ENCODE assay signal across 17 mouse cellular contexts in the genomic region with DNA sequence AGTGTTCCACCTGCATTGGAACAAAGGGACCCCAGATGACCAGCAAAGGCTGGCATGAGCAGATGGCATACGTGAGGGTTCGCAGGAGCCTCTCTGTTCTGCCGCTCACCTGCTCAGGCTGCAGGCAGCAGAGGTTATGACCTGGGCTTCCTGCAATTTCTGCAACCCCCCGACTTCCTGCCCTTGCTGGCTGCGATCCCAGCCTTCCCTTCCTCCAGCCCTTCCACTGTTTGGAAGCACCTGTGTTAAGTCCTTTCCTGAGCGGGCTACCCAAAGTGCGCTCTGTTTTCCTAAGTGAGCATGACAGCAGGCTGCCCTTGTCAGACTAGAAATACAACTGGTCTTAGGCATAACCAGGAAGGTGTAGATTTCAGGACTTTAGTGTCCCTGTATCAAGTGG. TPM values are rescaled to one million over a fixed set of nuclear protein-coding genes. Genes with fewer than 3 reads are reported as not detected.
DNase-seq lines count a peak whose midpoint lies in the region; ATAC-seq lines count a peak whose summit lies in the region.
"Had no signal": no experiment of that assay in that cellular context is flagged by ENCODE, and none has a peak within 500 bp of the region (broad histone marks: within the 10 kb centered on the region; RNA-seq: fewer than 3 reads in every experiment).

No protein-coding gene starts in this region.

- DNase-seq in kidney, postnatal 10 days, result peak; percentile 62
- no peak for DNase-seq in kidney, adult 9 months
- DNase-seq in embryonic facial prominence, embryonic 10.5 days (ENCODE audit: low spot score), result peak; percentile 29
- no peak for DNase-seq in liver, embryonic 11.5 days (ENCODE audit: low spot score)
- no peak for DNase-seq in ovary, postnatal 10 days (ENCODE audit: low spot score)
- DNase-seq in cerebellum, adult 9-11 months, result no peak
- DNase-seq: cerebellum, adult 18-20 months; kidney, adult 18-20 months; layer of hippocampus, adult 9-11 months; right cerebral cortex, adult 18-20 months; thymus, adult 2 months had no signal

- WGBS in embryonic facial prominence, embryonic 10.5 days, result 69% methylated on average over 7 of the region's 7 CpGs
- 62% methylated on average over 7 of the region's 7 CpGs for whole genome bisulfite sequencing in embryonic facial prominence, embryonic 15.5 days
- WGBS in liver, embryonic 11.5 days, result 77% methylated on average over 7 of the region's 7 CpGs

- no peaks in the 10 kb centered on the region for H3K27me3 ChIP-seq in embryonic facial prominence, embryonic 10.5 days (replicated peaks; ENCODE audit: low read depth, poor library complexity, severe bottlenecking)
- H3K27me3 ChIP-seq in embryonic facial prominence, embryonic 15.5 days, result no peaks in the 10 kb centered on the region
- no peaks in the 10 kb centered on the region for H3K27me3 ChIP-seq in liver, embryonic 11.5 days (replicated peaks; ENCODE audit: control insufficient read depth, insufficient read depth, low read length)
- H3K27me3 ChIP-seq: CH12.LX; hindbrain, embryonic 13.5 days; liver, embryonic 15.5 days had no signal

- H3K9me3 ChIP-seq in embryonic facial prominence, embryonic 10.5 days, result no peaks in the 10 kb centered on the region
- H3K9me3 ChIP-seq in embryonic facial prominence, embryonic 15.5 days (replicated peaks), result no peaks in the 10 kb centered on the region
- no peaks in the 10 kb centered on the region; the same call in 1 of the 2 replicates for H3K9me3 ChIP-seq in liver, embryonic 11.5 days (ENCODE audit: control insufficient read depth, low read length)
- H3K9me3 ChIP-seq: hindbrain, embryonic 13.5 days; liver, embryonic 15.5 days had no signal

- peaks cover 37% of the 10 kb centered on the region for H3K4me1 ChIP-seq in embryonic facial prominence, embryonic 10.5 days
- peaks cover 14% of the 10 kb centered on the region; the same call in 1 of the 2 replicates for H3K4me1 ChIP-seq in embryonic facial prominence, embryonic 15.5 days
- H3K4me1 ChIP-seq in liver, embryonic 11.5 days (replicated peaks; ENCODE audit: control insufficient read depth, insufficient read depth, low read length), result peaks cover 7% of the 10 kb centered on the region; the same call in 1 of the 2 replicates
- H3K4me1 ChIP-seq: liver, embryonic 15.5 days had no signal

- H3K27ac ChIP-seq in embryonic facial prominence, embryonic 10.5 days (replicated peaks), result no peak overlapping the region
- H3K27ac ChIP-seq in embryonic facial prominence, embryonic 15.5 days (replicated peaks), result no peak overlapping the region
- peak overlapping the region; percentile 40 for H3K27ac ChIP-seq in liver, embryonic 11.5 days (ENCODE audit: low read depth, low read length)
- H3K27ac ChIP-seq: hindbrain, embryonic 13.5 days; liver, embryonic 15.5 days had no signal

- no peak overlapping the region for H3K9ac ChIP-seq in embryonic facial prominence, embryonic 15.5 days
- no peak overlapping the region for H3K9ac ChIP-seq in liver, embryonic 11.5 days (ENCODE audit: low read depth, low read length)
- H3K9ac ChIP-seq: hindbrain, embryonic 13.5 days; liver, embryonic 15.5 days had no signal

- peak; percentile 22; the same call in 1 of the 2 replicates for ATAC-seq in embryonic facial prominence, embryonic 15.5 days (ENCODE audit: insufficient number of reproducible peaks, low FRiP score, low TSS enrichment, low read depth)
- ATAC-seq in liver, embryonic 11.5 days (replicated peaks; ENCODE audit: low FRiP score), result no peak; the same call in 1 of the 2 replicates
- ATAC-seq: activated CD4-positive, CD25-positive, alpha-beta regulatory T cell, adult 4 months had no signal

- peaks cover 85% of the 10 kb centered on the region for H3K36me3 ChIP-seq in embryonic facial prominence, embryonic 10.5 days (replicated peaks)
- peaks cover 44% of the 10 kb centered on the region for H3K36me3 ChIP-seq in embryonic facial prominence, embryonic 15.5 days
- peaks cover 11% of the 10 kb centered on the region for H3K36me3 ChIP-seq in liver, embryonic 11.5 days (ENCODE audit: control insufficient read depth, insufficient read depth, low read length)

- no peak overlapping the region for H3K4me3 ChIP-seq in embryonic facial prominence, embryonic 10.5 days
- no peak overlapping the region for H3K4me3 ChIP-seq in embryonic facial prominence, embryonic 15.5 days (replicated peaks)
- H3K4me3 ChIP-seq in liver, embryonic 11.5 days (ENCODE audit: low read depth, low read length), result no peak overlapping the region
- H3K4me3 ChIP-seq: erythroblast, embryonic 14.5 days; hindbrain, embryonic 13.5 days; liver, embryonic 15.5 days had no signal

- H3K4me2 ChIP-seq in embryonic facial prominence, embryonic 15.5 days (replicated peaks), result no peak overlapping the region
- H3K4me2 ChIP-seq in liver, embryonic 11.5 days, result peak overlapping the region; percentile 27
- H3K4me2 ChIP-seq: hindbrain, embryonic 13.5 days; liver, embryonic 15.5 days had no signal

RNA-seq across cellular contexts. Expression of a gene that starts 16.9 kb away (rescaled TPM):
- polyA plus RNA-seq in embryonic facial prominence, embryonic 10.5 days (2016; fragmentation: Nextera tagmentation; extraction: Ambion mirVana), result 1.7 and 2.3 TPM in 2 replicates
- polyA plus RNA-seq in embryonic facial prominence, embryonic 15.5 days (2015; fragmentation: Nextera tagmentation; extraction: Ambion mirVana), result 1.9 and 3.3 TPM in 2 replicates
- 0.82 and 1.2 TPM in 2 replicates for polyA plus RNA-seq in liver, embryonic 11.5 days (2014; fragmentation: Nextera tagmentation; extraction: Ambion mirVana)
- polyA plus RNA-seq: erythroblast, embryonic 14.5 days had no signal

RNA-seq across cellular contexts. Expression of a gene that starts 24.3 kb away (rescaled TPM):
- polyA plus RNA-seq in embryonic facial prominence, embryonic 10.5 days (2016; fragmentation: Nextera tagmentation; extraction: Ambion mirVana), result 128 and 133 TPM in 2 replicates
- 125 and 131 TPM in 2 replicates for polyA plus RNA-seq in embryonic facial prominence, embryonic 15.5 days (2015; fragmentation: Nextera tagmentation; extraction: Ambion mirVana)
- 113 and 115 TPM in 2 replicates for polyA plus RNA-seq in liver, embryonic 11.5 days (2014; fragmentation: Nextera tagmentation; extraction: Ambion mirVana)

Comparison
In these comparisons a context has a peak if more than half of its experiments do, and no peak if none do; other contexts are left out.
1. DNase-seq: peak in kidney, postnatal 10 days (single experiment) and embryonic facial prominence, embryonic 10.5 days (single experiment); none in kidney, adult 9 months (single experiment), liver, embryonic 11.5 days (single experiment), ovary, postnatal 10 days (single experiment) and cerebellum, adult 9-11 months (single experiment).